Mouse (Mus musculus) adrenal gland, postnatal 36 days (tissue): ENCODE data around the gene Cacng3. TPM values are rescaled to one million over a fixed set of nuclear protein-coding genes. Genes with fewer than 3 reads are reported as not detected.

Source experiments
- DNase-seq, 2 experiments: peaks; one replicate each; pipeline ENCODE4 v3.0.0; 2021; ENCODE audit warnings: mixed read lengths in 1 of 2
- long read RNA-seq, 2 experiments: library from polyadenylated mRNA; stranded (forward); transcript quantifications; one replicate each; pipeline ENCODE4 v2.0.0; 2021; ENCODE audit warnings: borderline sequencing depth in 2 of 2
- total RNA-seq, 2 experiments: library from RNA; stranded (reverse); gene quantifications; 2 replicates each; pipeline ENCODE4 v1.2.3; 2021

Cacng3 gene
- 1 to 10 TPM in 1 of 2 experiments, under 1 TPM in 1; 0.49 to 1.4 TPM for total RNA-seq
- long read RNA-seq, experiment 1 = 0 reads
- long read RNA-seq, experiment 2 = 0 reads

GRCm38 (mm10) chr7:122670442-122670872 is at the start of gene Cacng3:
Gene Cacng3 (plus strand): TSS chr7:122670492.
- no peak for DNase-seq

- DNase-seq = no peak
Measured at GRCm38 (mm10) chr7:122622125-122622774, 48.0 kb upstream of the Cacng3 start.

GRCm38 (mm10) chr7:122623753-122624152 is 46.5 kb upstream of the Cacng3 start:
- DNase-seq = no peak

- no peak for DNase-seq
Measured at GRCm38 (mm10) chr7:122628050-122628449, 42.2 kb upstream of the Cacng3 start.

GRCm38 (mm10) chr7:122630386-122630785 is 39.9 kb upstream of the Cacng3 start:
- no peak for DNase-seq

- DNase-seq = no peak
Measured at GRCm38 (mm10) chr7:122631151-122631550, 39.1 kb upstream of the Cacng3 start.

GRCm38 (mm10) chr7:122632946-122633345 is 37.3 kb upstream of the Cacng3 start:
- no peak for DNase-seq

GRCm38 (mm10) chr7:122633463-122633862 is 36.8 kb upstream of the Cacng3 start:
- no peak for DNase-seq

- no peak for DNase-seq
Measured at GRCm38 (mm10) chr7:122643676-122644075, 26.6 kb upstream of the Cacng3 start.

GRCm38 (mm10) chr7:122649306-122649705 is 21.0 kb upstream of the Cacng3 start:
- DNase-seq = no peak

GRCm38 (mm10) chr7:122652523-122652922 is 17.8 kb upstream of the Cacng3 start:
- no peak for DNase-seq

- DNase-seq = no peak
Measured at GRCm38 (mm10) chr7:122656671-122657070, 13.6 kb upstream of the Cacng3 start.

- DNase-seq = no peak
Measured at GRCm38 (mm10) chr7:122657423-122658126, 12.7 kb upstream of the Cacng3 start.

- DNase-seq = no peak
Measured at GRCm38 (mm10) chr7:122665311-122666049, 4.8 kb upstream of the Cacng3 start.

GRCm38 (mm10) chr7:122667903-122668302 is 2.4 kb upstream of the Cacng3 start:
- DNase-seq = peak; percentile 14 to 33

GRCm38 (mm10) chr7:122670873-122671641 is 765 bp downstream of the Cacng3 start:
- peak; percentile 92 to 94 for DNase-seq

GRCm38 (mm10) chr7:122672981-122673380 is 2.7 kb downstream of the Cacng3 start:
- DNase-seq = no peak

- no peak for DNase-seq
Measured at GRCm38 (mm10) chr7:122675207-122675606, 4.9 kb downstream of the Cacng3 start.

- no peak for DNase-seq
Measured at GRCm38 (mm10) chr7:122701751-122702150, 31.5 kb downstream of the Cacng3 start.

GRCm38 (mm10) chr7:122702443-122702842 is 32.2 kb downstream of the Cacng3 start:
- DNase-seq = no peak

GRCm38 (mm10) chr7:122706736-122707135 is 36.4 kb downstream of the Cacng3 start:
- DNase-seq = no peak

- no peak for DNase-seq
Measured at GRCm38 (mm10) chr7:122716299-122716698, 46.0 kb downstream of the Cacng3 start.
